Mouse (Mus musculus) T-helper 17 cell (primary cell): ENCODE measurements at regions not wholly inside any gene's neighbourhood (a gene's known extent, or its start where the extent isn't known, plus 50 kb on each side); places are given as distances from the start of the nearest gene placed in this dataset.

Experiments used
- in situ Hi-C, 2 experiments: fragments of 300-600 bp; cut with MboI, MseI; formaldehyde crosslinking; loops; 1 replicate in 1 of 2; 2 replicates in 1 of 2; pipeline ENCODE4 v1.15.1; 2025; ENCODE audit warnings: high pct_unique_total_duplicates in 2 of 2

DNA sequence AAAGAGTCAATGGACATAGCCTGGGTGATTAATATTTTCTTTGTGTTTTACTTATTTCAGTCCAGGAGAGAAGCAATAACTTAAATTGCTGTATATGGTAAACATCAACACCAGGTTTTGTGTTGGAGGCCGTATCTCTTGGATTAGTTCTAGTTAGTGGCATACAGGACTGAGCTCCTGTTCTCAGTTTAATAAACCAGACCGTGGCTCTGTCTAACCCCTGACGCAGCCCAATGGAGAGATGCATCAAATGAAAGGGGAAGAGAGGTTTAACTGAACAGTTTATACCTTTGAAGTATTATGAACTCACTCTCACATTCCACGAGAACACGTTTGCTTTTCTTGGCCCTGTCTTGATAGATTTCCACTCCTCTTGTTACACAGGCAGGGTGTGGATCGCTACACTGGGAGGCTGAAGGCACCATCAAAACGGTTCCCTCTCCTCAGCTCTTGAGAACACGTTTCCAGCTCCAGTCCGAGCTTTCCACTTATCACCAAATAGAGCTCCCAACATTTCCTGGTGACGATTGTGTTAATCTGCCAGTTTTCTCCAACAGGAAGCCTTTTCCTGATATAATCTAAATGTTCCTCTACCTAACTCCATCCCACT, 54.0 kb upstream of the Cerkl start:
- in situ Hi-C loops, result no loop called here

DNA sequence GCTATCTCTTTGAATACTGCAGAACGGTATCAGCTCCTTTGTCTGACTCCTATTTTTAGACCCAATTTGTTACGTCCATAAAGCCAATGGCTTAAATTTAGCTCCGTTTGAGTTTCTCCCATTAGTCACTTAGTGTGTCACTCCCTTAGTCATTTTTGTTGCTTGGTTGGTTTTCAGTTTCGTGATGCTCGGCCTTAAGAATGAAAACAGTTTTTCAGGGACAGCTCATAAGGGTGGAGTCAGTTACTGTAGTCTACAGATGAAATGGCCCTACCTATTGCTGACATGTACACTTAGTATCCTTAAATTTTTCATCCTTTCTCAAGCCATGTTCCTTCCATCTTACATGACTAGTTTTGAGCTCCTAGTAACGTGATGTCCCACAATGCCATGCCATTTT, 54.5 kb upstream of the Cerkl start:
- in situ Hi-C loops, result no loop called here

- in situ Hi-C loops, result no loop called here
Observed at GRCm38 (mm10) chr2:79511676-79512323, 55.2 kb upstream of the Cerkl start.

GRCm38 (mm10) chr2:79512374-79512773, 55.8 kb upstream of the Cerkl start:
- in situ Hi-C loops, result no loop called here

- in situ Hi-C loops, result no loop called here
Observed at GRCm38 (mm10) chr2:79513726-79514125, 57.1 kb upstream of the Cerkl start.

- in situ Hi-C loops, result loop anchor here in 1 of 2 experiments (5.0 kb wide), 1 partner anchor 259 kb away; no protein-coding TSS in a partner anchor
Observed at GRCm38 (mm10) chr2:79518046-79518750, 61.6 kb upstream of the Cerkl start.

DNA sequence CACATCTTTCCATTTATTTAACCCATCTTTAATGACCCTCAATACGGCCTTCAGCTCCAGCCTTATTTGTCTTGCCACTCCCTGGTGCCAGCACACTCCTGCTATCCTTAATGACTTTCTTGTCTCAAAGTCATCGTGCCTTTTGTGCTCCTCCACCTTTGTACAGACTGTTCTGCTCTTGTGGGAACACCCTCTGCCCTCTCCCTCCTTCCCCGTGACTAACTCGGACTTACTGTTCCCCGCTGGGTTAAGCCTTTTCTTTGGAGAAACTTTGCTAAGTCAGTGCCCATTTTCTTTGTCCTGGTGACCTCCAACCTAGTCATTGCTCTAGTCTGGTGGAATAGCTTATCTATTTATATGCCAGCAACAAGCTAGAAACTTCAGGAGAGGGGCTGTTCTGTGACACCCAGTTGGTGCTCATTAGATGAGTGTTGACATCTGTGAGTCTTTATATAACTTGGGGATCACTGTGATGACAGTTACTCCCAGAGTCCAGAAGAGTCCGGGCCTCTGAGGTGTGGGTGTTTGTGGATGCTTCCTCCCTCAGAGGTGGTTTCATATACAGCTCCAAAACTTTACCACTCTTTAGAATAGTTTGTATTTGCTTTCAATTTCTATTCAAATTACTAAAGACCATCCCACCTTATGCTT, 63.3 kb upstream of the Cerkl start:
- in situ Hi-C loops, result loop anchor here in 1 of 2 experiments (5.0 to 10.0 kb wide), 2 partner anchors 125 to 257 kb away; no protein-coding TSS in a partner anchor

- in situ Hi-C loops, result loop anchor here in 1 of 2 experiments (10.0 kb wide), 1 partner anchor 121 kb away; no protein-coding TSS in a partner anchor
Observed at GRCm38 (mm10) chr2:79523441-79523840, 66.9 kb upstream of the Cerkl start.

GRCm38 (mm10) chr2:79527529-79527928, 70.9 kb upstream of the Cerkl start:
- in situ Hi-C loops, result loop anchor here (5.0 to 10.0 kb wide), 2 partner anchors 117 to 120 kb away; no protein-coding TSS in a partner anchor

DNA sequence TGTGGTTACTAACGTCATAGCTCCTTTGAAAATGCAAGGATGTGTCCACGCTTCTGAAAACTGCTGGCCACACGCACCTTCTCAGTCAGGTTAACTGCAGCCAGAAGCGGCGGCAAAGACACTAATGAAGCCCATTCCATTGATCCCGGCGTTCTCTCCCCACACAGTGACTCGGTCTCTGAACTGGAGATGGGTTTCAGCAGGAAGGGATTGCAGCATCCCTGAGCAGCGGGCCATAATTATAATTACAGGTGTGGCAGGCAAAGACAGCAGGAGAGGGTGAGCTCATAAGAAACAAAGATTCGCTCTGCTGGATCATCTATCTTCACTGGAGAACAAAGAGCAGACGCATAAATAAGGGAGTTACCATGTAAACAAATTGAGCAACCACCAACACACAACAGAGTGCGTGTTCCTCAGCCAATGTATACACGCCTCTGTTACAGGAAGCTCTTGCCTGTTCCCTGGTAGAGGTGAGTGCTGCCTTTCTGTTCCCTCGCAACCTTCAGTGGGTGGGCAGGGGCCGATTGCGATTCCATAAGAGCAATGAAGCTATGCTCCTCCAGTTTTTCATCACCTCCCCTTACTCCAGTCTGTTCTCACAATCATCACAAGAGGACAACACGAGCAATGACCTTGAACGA, 71.9 kb upstream of the Cerkl start:
- in situ Hi-C loops, result loop anchor here (5.0 to 10.0 kb wide), 2 partner anchors 116 to 119 kb away; no protein-coding TSS in a partner anchor

- in situ Hi-C loops, result loop anchor here (5.0 to 10.0 kb wide), 2 partner anchors 116 to 118 kb away; no protein-coding TSS in a partner anchor
Observed at GRCm38 (mm10) chr2:79529185-79529584, 72.6 kb upstream of the Cerkl start.

DNA sequence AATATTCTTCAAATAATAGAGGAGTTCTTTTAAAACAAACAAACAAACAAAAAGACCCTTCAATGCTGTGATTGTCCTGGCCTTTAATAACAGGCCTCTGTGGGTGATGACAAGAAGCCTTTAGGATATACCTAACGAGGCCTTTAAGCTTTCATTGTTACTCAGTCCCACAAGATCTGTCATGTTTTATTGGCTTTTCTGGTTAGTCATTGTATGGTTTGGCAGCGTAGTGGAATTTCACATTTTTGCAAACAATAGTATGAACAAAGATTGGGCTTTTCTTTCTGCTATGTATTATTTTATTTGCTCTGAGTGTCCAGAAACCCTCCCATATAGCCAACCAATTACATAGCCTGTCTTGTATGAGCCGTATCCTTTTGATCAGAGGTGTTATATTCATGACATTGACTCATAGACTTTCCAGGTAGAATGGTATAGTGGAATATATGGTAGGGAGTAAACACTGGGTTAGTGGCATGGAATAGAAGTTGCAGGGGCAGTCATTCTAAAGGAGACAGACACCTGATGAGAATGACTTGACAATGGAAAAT, 76.1 kb upstream of the Cerkl start:
- in situ Hi-C loops, result no loop called here

DNA sequence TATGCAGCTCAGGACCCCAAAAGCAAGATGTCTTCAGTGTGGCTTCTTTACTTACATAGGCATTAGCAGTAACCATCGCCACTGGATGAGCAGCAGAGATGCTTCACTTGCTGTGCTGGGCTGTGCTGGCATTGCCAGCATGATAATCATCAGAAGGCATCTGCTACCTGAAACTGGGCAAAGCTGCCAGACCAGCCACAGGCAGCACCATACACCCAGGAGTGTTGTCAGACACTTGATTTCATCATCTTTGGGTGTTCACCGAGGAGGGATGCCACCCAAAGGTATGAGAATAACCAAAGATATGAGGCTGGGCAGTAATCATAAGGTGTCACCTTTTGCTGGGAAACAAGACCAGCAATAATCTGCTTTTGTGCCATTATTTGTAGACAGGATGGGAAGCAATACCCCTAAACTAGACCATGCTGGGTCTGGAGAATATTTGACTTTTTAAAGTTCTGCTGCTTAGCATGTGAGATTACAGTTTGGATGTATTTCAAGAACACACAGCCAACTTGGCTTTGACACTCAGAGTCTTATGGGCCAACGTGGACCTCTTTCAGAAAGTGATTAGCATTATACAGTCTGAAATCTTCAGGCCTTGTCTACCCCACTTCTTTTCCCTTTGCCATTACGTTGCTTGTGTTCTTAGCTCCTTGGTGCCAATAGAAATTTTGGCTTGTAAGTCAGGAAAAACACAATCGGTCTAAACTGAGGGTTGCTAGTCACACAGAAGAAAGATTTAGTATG, 80.7 kb upstream of the Cerkl start:
- in situ Hi-C loops, result no loop called here

- in situ Hi-C loops, result no loop called here
Observed at GRCm38 (mm10) chr2:79540384-79540783, 83.8 kb upstream of the Cerkl start.

- in situ Hi-C loops, result no loop called here
Observed at GRCm38 (mm10) chr2:79542191-79542980, 85.8 kb upstream of the Cerkl start.

- in situ Hi-C loops, result no loop called here
Observed at GRCm38 (mm10) chr2:79543456-79543855, 86.9 kb upstream of the Cerkl start.

- in situ Hi-C loops, result no loop called here
Observed at GRCm38 (mm10) chr2:79543948-79544792, 87.6 kb upstream of the Cerkl start.

- in situ Hi-C loops, result no loop called here
Observed at GRCm38 (mm10) chr2:79544793-79545260, 88.2 kb upstream of the Cerkl start.
